Mouse (Mus musculus) kidney, adult 2 months (tissue): Measurements from ENCODE around the gene Arl15.

Experiments used
- CTCF ChIP-seq: fragments of 200-500 bp; conservative IDR thresholded peaks from 2 replicates; pipeline ENCODE4 v1.5.1; 2011; ENCODE audit warnings: low read depth, mild to moderate bottlenecking, control low read depth, low read length, moderate library complexity, mixed read lengths; ENCODE audit not compliant: insufficient read depth, insufficient read length
- POLR2A ChIP-seq: fragments of 200-500 bp; IDR thresholded peaks from one replicate; pipeline ENCODE4 v1.6.1; 2011; ENCODE audit warnings: low read depth, low read length, control low read depth

DNA sequence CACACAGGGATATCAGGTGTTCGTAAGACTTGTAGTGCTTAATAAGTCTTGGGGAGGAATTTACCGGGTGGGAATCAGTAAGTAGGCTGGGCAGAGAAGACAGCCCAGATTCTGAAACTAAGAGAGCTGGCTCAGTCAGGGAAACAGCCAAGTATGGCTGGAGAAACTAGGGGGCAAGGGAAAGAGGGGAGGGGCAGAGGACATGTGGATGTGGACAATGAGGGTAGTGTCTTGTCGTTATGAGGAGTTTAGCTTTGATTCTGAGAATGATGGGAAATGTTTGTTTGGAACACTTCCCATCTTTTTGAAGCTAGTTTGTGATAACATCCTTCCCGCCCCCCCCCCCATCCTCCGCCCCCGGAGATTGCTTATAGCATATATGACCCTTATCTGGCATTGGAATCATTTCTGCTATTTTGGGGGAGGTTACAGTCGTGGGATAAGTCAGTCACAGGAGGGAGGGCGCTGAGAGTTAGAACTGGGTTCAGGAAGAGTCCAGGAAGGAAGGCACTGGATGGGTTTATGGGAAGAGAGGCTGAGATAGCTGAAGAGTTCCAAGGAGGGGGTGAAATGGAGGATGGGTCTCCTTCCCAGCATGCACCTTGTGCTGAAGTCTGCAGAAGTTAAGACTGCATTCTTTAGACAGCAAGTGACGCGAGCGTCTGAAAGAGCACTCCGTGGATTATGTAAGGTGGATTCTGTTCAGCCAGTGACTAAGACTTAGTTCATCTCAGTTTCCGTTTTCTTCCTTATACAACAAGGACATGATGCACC is 57.5 kb downstream of the Arl15 start:
- TF ChIP-seq CTCF (no peak), POLR2A (no peak)
